Mouse (Mus musculus) liver, embryonic 16.5 days (tissue): ENCODE data around the gene Myo9b. TPM values are rescaled to one million over a fixed set of nuclear protein-coding genes. Genes with fewer than 3 reads are reported as not detected.
"Not testable (repeated sequence)": the region's sequence is repeated elsewhere in the genome, so short reads cannot be mapped to it uniquely, and the experiment has no call there.

Experiments
- ATAC-seq: fragments of 200-750 bp; cut with Nextera tagmentation; 2 replicates; pipeline ENCODE4 v1.8.0; 2017; ENCODE audit warnings: low read depth, mild to moderate bottlenecking, moderate number of reproducible peaks, moderate library complexity
- H3K27ac ChIP-seq: fragments of 300-500 bp; sonication (generic); 2 replicates; pipeline ENCODE4 v1.5.1; 2014; ENCODE audit warnings: mild to moderate bottlenecking, low read length
- H3K27me3 ChIP-seq: fragments of 300-500 bp; sonication (generic); 2 replicates; pipeline ENCODE4 v1.6.1; 2014; ENCODE audit warnings: low read depth, low read length, mixed read lengths; ENCODE audit not compliant: control insufficient read depth, insufficient read depth
- H3K36me3 ChIP-seq: fragments of 300-500 bp; sonication (generic); 2 replicates; pipeline ENCODE4 v1.6.1; 2014; ENCODE audit warnings: mild to moderate bottlenecking; ENCODE audit not compliant: control insufficient read depth, insufficient read depth
- H3K4me1 ChIP-seq: fragments of 300-500 bp; sonication (generic); 2 replicates; pipeline ENCODE4 v1.6.1; 2014; ENCODE audit warnings: low read depth, low read length, mixed read lengths; ENCODE audit not compliant: control insufficient read depth
- H3K4me2 ChIP-seq: fragments of 300-500 bp; sonication (generic); 2 replicates; pipeline ENCODE4 v1.6.1; 2014; ENCODE audit warnings: low read depth, low read length, mixed read lengths
- H3K4me3 ChIP-seq: fragments of 300-500 bp; sonication (generic); 2 replicates; pipeline ENCODE4 v1.5.1; 2014; ENCODE audit warnings: low read depth, mild to moderate bottlenecking, low read length
- H3K9ac ChIP-seq: fragments of 300-500 bp; sonication (generic); 2 replicates; pipeline ENCODE4 v1.6.1; 2014; ENCODE audit warnings: low read depth, low read length
- H3K9me3 ChIP-seq: fragments of 300-500 bp; sonication (generic); replicated peaks from 2 replicates; pipeline ENCODE4 v1.6.1; 2016; ENCODE audit warnings: low read length; ENCODE audit not compliant: control insufficient read depth
- WGBS: fragments of 180-500 bp; shearing (Covaris S2); extraction: QIAGEN DNeasy Blood & Tissue Kit; methylation state at CpG from one replicate; pipeline ENCODE4 v1.1.7; 2014; ENCODE audit not compliant: insufficient replicate concordance; 5-methylcytosine and 5-hydroxymethylcytosine counted together
- polyA plus RNA-seq: library from polyadenylated mRNA; unstranded; fragments of >200 nt; fragmentation: Nextera tagmentation; extraction: Ambion mirVana; gene quantifications from 2 replicates; pipeline ENCODE4 v1.2.1, GENCODE M21; 2015

Myo9b gene
- polyA plus RNA-seq, 1 experiment from 2014 or later, result 7.8 TPM

GRCm38 (mm10) chr8:71318610-71319009 is 46.1 kb downstream of the Myo9b start:
- not testable (repeated sequence) for H3K27ac ChIP-seq, H3K9ac ChIP-seq, H3K4me2 ChIP-seq, H3K27me3 ChIP-seq, ATAC-seq, H3K9me3 ChIP-seq, H3K4me3 ChIP-seq
- 86% methylated on average over 5 of the region's 5 CpGs for WGBS
- peaks cover 29% of the 10 kb centered on the region for H3K4me1 ChIP-seq
- H3K36me3 ChIP-seq, result peaks cover 15% of the 10 kb centered on the region

- H3K4me3 ChIP-seq, H3K4me2 ChIP-seq, H3K27me3 ChIP-seq, H3K27ac ChIP-seq, ATAC-seq, H3K9ac ChIP-seq, H3K9me3 ChIP-seq: not testable (repeated sequence)
- peaks cover 19% of the 10 kb centered on the region for H3K4me1 ChIP-seq
- H3K36me3 ChIP-seq, result peaks cover 19% of the 10 kb centered on the region
- 56% methylated on average over 2 of the region's 2 CpGs for WGBS
These were observed 47.2 kb downstream of the Myo9b start for GRCm38 (mm10) chr8:71319760-71320159.

GRCm38 (mm10) chr8:71322939-71323338 is 50.4 kb downstream of the Myo9b start:
- WGBS, result 69% methylated on average over 3 of the region's 3 CpGs

DNA sequence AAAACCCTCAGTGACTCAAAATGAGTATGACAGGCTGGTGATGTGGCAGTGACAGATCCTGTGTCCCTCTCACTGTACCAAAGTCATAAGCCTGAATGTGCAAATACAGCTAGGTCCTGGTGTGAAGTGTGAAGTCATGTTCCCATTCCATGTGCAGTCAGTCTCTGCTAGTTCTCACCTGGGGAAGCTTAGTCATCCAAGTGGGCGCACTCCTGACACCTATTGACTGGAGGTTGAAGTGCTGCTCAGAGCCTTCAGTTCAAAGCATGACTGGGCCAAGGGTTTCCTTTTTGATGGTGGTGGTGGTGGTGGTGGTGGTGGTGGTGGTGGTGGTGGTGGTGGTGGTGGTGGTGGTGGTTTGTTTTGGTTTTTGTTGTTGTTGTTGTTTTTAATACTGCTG is 52.3 kb downstream of the Myo9b start:
- H3K9me3 ChIP-seq, result no peaks in the 10 kb centered on the region
- H3K4me1 ChIP-seq, result no peaks in the 10 kb centered on the region
- no peak overlapping the region for H3K4me2 ChIP-seq
- no peak overlapping the region for H3K9ac ChIP-seq
- peak; percentile 30; the same call in 1 of the 2 replicates for ATAC-seq
- no peak overlapping the region for H3K27ac ChIP-seq
- H3K27me3 ChIP-seq, result no peaks in the 10 kb centered on the region
- peaks cover 27% of the 10 kb centered on the region for H3K36me3 ChIP-seq
- H3K4me3 ChIP-seq, result no peak overlapping the region
- 100% methylated on average over 1 of the region's 1 CpGs for WGBS

More at GRCm38 (mm10) chr8:71322939-71323338, 50.4 kb downstream of the Myo9b start:
- Histone ChIP-seq H3K4me3 (no peak overlapping the region), H3K9ac (no peak overlapping the region), H3K9me3 (no peaks in the 10 kb centered on the region), H3K27me3 (no peaks in the 10 kb centered on the region), H3K4me2 (no peak overlapping the region), H3K36me3 (peaks cover 24% of the 10 kb centered on the region), H3K4me1 (no peaks in the 10 kb centered on the region), H3K27ac (no peak overlapping the region)
- ATAC-seq, result no peak

DNA sequence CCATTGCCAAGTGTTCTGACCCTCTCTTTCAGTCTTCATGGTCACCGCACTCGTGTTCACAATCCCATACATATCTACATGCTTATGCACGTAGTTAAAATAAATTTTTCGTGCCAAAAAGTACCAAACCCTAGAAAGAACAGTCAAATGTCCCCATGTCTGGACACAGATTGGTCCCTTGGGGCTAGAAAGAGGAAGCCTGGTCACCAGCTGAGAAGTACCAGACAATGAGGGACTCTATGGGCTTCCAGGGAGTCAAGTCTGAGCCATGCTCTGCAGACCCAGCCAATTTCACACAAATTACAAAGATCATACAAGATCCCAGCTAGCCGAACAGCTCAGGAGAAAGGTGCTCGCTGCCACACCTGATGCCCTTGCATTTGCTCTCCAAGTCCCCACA is 65.3 kb downstream of the Myo9b start:
- H3K27ac ChIP-seq, result not testable (repeated sequence)
- H3K36me3 ChIP-seq, result peaks cover 15% of the 10 kb centered on the region
- 85% methylated on average over 6 of the region's 6 CpGs for WGBS

GRCm38 (mm10) chr8:71340625-71341024 is 68.1 kb downstream of the Myo9b start:
- no peak overlapping the region for H3K4me3 ChIP-seq
- no peak overlapping the region for H3K9ac ChIP-seq
- peaks cover 11% of the 10 kb centered on the region for H3K36me3 ChIP-seq
- 76% methylated on average over 5 of the region's 5 CpGs for WGBS
- no peaks in the 10 kb centered on the region for H3K9me3 ChIP-seq
- no peaks in the 10 kb centered on the region for H3K27me3 ChIP-seq
- H3K4me1 ChIP-seq, result no peaks in the 10 kb centered on the region
- no peak overlapping the region for H3K27ac ChIP-seq
- ATAC-seq, result no peak
- H3K4me2 ChIP-seq, result no peak overlapping the region

More for the DNA sequence above, 65.3 kb downstream of the Myo9b start:
- not testable (repeated sequence) for H3K4me1 ChIP-seq, H3K27me3 ChIP-seq, H3K4me2 ChIP-seq, H3K9me3 ChIP-seq, H3K4me3 ChIP-seq, ATAC-seq, H3K9ac ChIP-seq

GRCm38 (mm10) chr8:71346581-71346980 is 74.1 kb downstream of the Myo9b start:
- Histone ChIP-seq H3K4me3 (no peak overlapping the region), H3K36me3 (peaks cover 32% of the 10 kb centered on the region), H3K9ac (no peak overlapping the region), H3K27ac (no peak overlapping the region), H3K4me1 (no peaks in the 10 kb centered on the region), H3K27me3 (no peaks in the 10 kb centered on the region), H3K9me3 (no peaks in the 10 kb centered on the region), H3K4me2 (no peak overlapping the region)
- ATAC-seq, result no peak
- 55% methylated on average over 1 of the region's 1 CpGs for WGBS

DNA sequence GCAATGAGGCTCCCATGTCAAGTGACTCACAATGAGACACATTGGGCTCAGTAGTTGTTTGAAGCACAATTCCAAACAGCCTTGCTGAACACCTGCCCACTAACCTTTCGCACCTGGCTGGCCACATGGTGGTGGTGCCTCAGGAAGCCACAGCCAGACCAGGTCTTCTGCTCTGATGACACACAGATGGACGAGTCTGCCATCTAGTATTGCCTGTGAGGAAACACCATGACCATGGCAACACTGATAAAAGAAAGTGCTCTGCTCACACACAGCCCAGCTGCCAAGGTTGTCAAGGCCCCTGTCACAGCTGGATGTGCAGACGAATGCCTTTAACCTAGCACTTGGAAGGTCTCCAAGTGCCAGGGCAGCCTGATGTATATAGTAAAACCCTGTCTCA is 78.6 kb downstream of the Myo9b start:
- H3K36me3 ChIP-seq, result peaks cover 32% of the 10 kb centered on the region
- H3K4me3 ChIP-seq, result no peak overlapping the region
- H3K27ac ChIP-seq, result no peak overlapping the region
- no peaks in the 10 kb centered on the region for H3K27me3 ChIP-seq
- H3K4me1 ChIP-seq, result no peaks in the 10 kb centered on the region
- no peak for ATAC-seq
- H3K9ac ChIP-seq, result no peak overlapping the region
- no peaks in the 10 kb centered on the region for H3K9me3 ChIP-seq
- WGBS, result 59% methylated on average over 3 of the region's 3 CpGs
- no peak overlapping the region for H3K4me2 ChIP-seq

GRCm38 (mm10) chr8:71351520-71351919 is 79.0 kb downstream of the Myo9b start:
- H3K27ac ChIP-seq, result no peak overlapping the region
- H3K36me3 ChIP-seq, result peaks cover 28% of the 10 kb centered on the region
- no peaks in the 10 kb centered on the region for H3K27me3 ChIP-seq
- no peak overlapping the region for H3K9ac ChIP-seq
- no peaks in the 10 kb centered on the region for H3K9me3 ChIP-seq
- H3K4me3 ChIP-seq, result no peak overlapping the region
- H3K4me1 ChIP-seq, result no peaks in the 10 kb centered on the region
- 84% methylated on average over 1 of the region's 1 CpGs for WGBS
- no peak for ATAC-seq
- no peak overlapping the region for H3K4me2 ChIP-seq
